Mouse (Mus musculus) kidney, adult 2 months (tissue): ENCODE measurements around the gene Slc38a1.

Experiments used
- CTCF ChIP-seq: fragments of 200-500 bp; conservative IDR thresholded peaks from 2 replicates; pipeline ENCODE4 v1.5.1; 2011; ENCODE audit warnings: low read depth, mild to moderate bottlenecking, control low read depth, low read length, moderate library complexity, mixed read lengths; ENCODE audit not compliant: insufficient read depth, insufficient read length
- POLR2A ChIP-seq: fragments of 200-500 bp; IDR thresholded peaks from one replicate; pipeline ENCODE4 v1.6.1; 2011; ENCODE audit warnings: low read depth, low read length, control low read depth

GRCm38 (mm10) chr15:96593457-96593856, 49.3 kb downstream of the Slc38a1 start:
- TF ChIP-seq POLR2A, result no peak
- TF ChIP-seq CTCF, result no peak
